Mouse (Mus musculus): Measurements from ENCODE around the gene Serpina1f. TPM values are rescaled to one million over a fixed set of nuclear protein-coding genes. Genes with fewer than 3 reads are reported as not detected.
A peak's percentile ranks its signal among the peaks of the same experiment; 100 is the strongest.

Gene Serpina1f
- polyA plus RNA-seq, 1 experiment from 2014 or later: not detected

DNA sequence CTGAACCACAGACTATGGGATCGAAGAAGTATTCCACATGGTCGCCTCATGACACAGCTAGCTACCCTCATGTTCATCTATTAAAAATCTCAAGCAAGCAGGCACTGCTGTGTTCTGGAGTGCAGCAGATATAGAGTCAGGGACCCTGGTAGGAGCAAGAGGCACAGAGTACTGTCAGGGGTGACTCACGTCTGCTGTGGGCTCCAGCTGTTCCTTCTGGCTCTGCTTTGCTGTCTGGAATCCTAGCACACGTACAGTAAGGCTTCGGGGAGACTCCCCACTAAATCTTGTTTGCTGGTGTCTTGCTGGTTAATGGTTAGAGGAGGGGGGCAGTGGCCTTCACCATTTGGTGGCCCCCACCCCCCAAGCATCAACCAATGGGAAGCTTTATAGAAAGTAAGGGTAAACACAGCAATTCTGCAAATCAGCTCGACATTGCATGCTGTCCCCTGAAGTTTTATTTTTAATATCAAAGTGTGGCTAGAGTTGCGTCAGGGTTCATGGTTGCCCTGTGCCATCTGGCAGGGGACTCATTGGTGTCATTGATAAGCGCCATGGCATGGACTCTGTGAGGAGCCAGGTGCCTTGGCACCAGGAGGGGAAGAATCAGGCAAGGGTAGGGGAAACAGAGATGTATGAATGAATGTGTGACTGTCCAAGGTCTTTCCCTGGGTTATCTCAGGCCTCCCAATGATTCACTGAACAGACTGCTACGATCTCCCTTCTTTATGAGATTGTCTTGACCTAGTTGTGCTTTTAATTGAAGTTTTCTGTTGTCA, 38.3 kb downstream of the Serpina1f start, which contains the start of gene Serpina6:
Gene Serpina6 (minus strand): TSS at position 365 of the 779 bp plus-strand sequence.
- WGBS: 85% methylated on average over 9 of the region's 9 CpGs
- Histone ChIP-seq H3K27me3 (ENCODE audit: control insufficient read depth, insufficient read depth, low read length) (no peaks in the 10 kb centered on the region), H3K4me2 (replicated peaks; ENCODE audit: low read depth, low read length) (no peak within 1 kb of the TSS), H3K27ac (ENCODE audit: low read depth, low read length) (no peak within 1 kb of the TSS), H3K36me3 (ENCODE audit: control insufficient read depth, insufficient read depth, low read length) (no peaks in the 10 kb centered on the region), H3K9ac (ENCODE audit: low read depth, low read length) (no peak within 1 kb of the TSS), H3K9me3 (ENCODE audit: control insufficient read depth, low read length) (no peaks in the 10 kb centered on the region), H3K4me3 (ENCODE audit: low read depth, low read length) (no peak within 1 kb of the TSS), H3K4me1 (replicated peaks; ENCODE audit: control insufficient read depth, insufficient read depth, low read length) (no peaks in the 10 kb centered on the region)
- DNase-seq (ENCODE audit: low spot score) (no peak), ATAC-seq (ENCODE audit: low FRiP score) (no peak)

GRCm38 (mm10) chr12:103655123-103656044, 39.9 kb downstream of the Serpina1f start:
- Histone ChIP-seq H3K4me3 (ENCODE audit: low read depth, low read length) (no peak overlapping the region), H3K9ac (ENCODE audit: low read depth, low read length) (no peak overlapping the region), H3K27me3 (ENCODE audit: control insufficient read depth, insufficient read depth, low read length) (no peaks in the 10 kb centered on the region), H3K9me3 (ENCODE audit: control insufficient read depth, low read length) (no peaks in the 10 kb centered on the region), H3K4me2 (replicated peaks; ENCODE audit: low read depth, low read length) (no peak overlapping the region), H3K36me3 (ENCODE audit: control insufficient read depth, insufficient read depth, low read length) (no peaks in the 10 kb centered on the region), H3K4me1 (replicated peaks; ENCODE audit: control insufficient read depth, insufficient read depth, low read length) (no peaks in the 10 kb centered on the region), H3K27ac (ENCODE audit: low read depth, low read length) (no peak overlapping the region)
- 89% methylated on average over 7 of the region's 7 CpGs for WGBS
- no peak for DNase-seq (ENCODE audit: low spot score)
- no peak for ATAC-seq (ENCODE audit: low FRiP score)

DNA sequence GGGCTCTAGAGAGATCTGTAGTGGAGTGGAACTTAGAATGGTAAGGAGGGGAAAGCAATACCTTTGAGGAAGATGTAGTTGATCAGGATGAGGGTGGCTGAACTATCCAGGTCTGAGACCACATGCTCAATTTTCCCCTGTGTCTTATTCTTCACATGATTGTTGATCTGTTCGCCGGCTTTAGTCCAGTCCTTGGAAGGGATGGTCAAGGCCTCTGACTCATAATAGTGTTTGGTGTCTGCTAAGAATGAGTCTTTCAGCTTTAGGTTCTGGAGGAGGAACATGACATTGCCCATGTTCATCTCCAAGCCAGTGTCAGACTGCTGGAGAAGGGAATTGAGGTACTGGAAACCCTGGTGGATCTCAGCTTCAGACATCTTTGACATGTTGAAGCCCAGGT, 41.5 kb downstream of the Serpina1f start:
- Histone ChIP-seq H3K4me2 (replicated peaks; ENCODE audit: low read depth, low read length) (no peak overlapping the region), H3K27ac (ENCODE audit: low read depth, low read length) (no peak overlapping the region), H3K36me3 (ENCODE audit: control insufficient read depth, insufficient read depth, low read length) (no peaks in the 10 kb centered on the region), H3K4me3 (ENCODE audit: low read depth, low read length) (no peak overlapping the region), H3K27me3 (ENCODE audit: control insufficient read depth, insufficient read depth, low read length) (no peaks in the 10 kb centered on the region), H3K9ac (ENCODE audit: low read depth, low read length) (no peak overlapping the region), H3K9me3 (ENCODE audit: control insufficient read depth, low read length) (no peaks in the 10 kb centered on the region), H3K4me1 (replicated peaks; ENCODE audit: control insufficient read depth, insufficient read depth, low read length) (no peaks in the 10 kb centered on the region)
- no peak for ATAC-seq (ENCODE audit: low FRiP score)
- WGBS: 97% methylated on average over 2 of the region's 2 CpGs
- no peak for DNase-seq (ENCODE audit: low spot score)

- WGBS: 84% methylated on average over 2 of the region's 2 CpGs
- H3K9me3 ChIP-seq (ENCODE audit: control insufficient read depth, low read length): no peaks in the 10 kb centered on the region
- no peaks in the 10 kb centered on the region for H3K27me3 ChIP-seq (ENCODE audit: control insufficient read depth, insufficient read depth, low read length)
- no peaks in the 10 kb centered on the region for H3K4me1 ChIP-seq (replicated peaks; ENCODE audit: control insufficient read depth, insufficient read depth, low read length)
- no peaks in the 10 kb centered on the region for H3K36me3 ChIP-seq (ENCODE audit: control insufficient read depth, insufficient read depth, low read length)
- no peak overlapping the region for H3K9ac ChIP-seq (ENCODE audit: low read depth, low read length)
- ATAC-seq (ENCODE audit: low FRiP score) (no peak), DNase-seq (ENCODE audit: low spot score) (no peak)
- H3K4me3 ChIP-seq (ENCODE audit: low read depth, low read length): no peak overlapping the region
- H3K4me2 ChIP-seq (replicated peaks; ENCODE audit: low read depth, low read length): no peak overlapping the region
- H3K27ac ChIP-seq (ENCODE audit: low read depth, low read length): no peak overlapping the region
These were observed 49.0 kb downstream of the Serpina1f start for GRCm38 (mm10) chr12:103646314-103646713.

- Histone ChIP-seq H3K4me3 (ENCODE audit: low read depth, low read length) (no peak overlapping the region), H3K9me3 (ENCODE audit: control insufficient read depth, low read length) (no peaks in the 10 kb centered on the region), H3K27me3 (ENCODE audit: control insufficient read depth, insufficient read depth, low read length) (no peaks in the 10 kb centered on the region), H3K4me1 (replicated peaks; ENCODE audit: control insufficient read depth, insufficient read depth, low read length) (no peaks in the 10 kb centered on the region), H3K4me2 (replicated peaks; ENCODE audit: low read depth, low read length) (no peak overlapping the region), H3K36me3 (ENCODE audit: control insufficient read depth, insufficient read depth, low read length) (no peaks in the 10 kb centered on the region), H3K27ac (ENCODE audit: low read depth, low read length) (no peak overlapping the region), H3K9ac (ENCODE audit: low read depth, low read length) (no peak overlapping the region)
- DNase-seq (ENCODE audit: low spot score) (no peak), ATAC-seq (ENCODE audit: low FRiP score) (no peak)
- WGBS: 35% methylated on average over 5 of the region's 5 CpGs
These were observed 50.7 kb downstream of the Serpina1f start for GRCm38 (mm10) chr12:103644601-103645000.

- ATAC-seq (ENCODE audit: low FRiP score) (no peak), DNase-seq (ENCODE audit: low spot score) (no peak)
- H3K36me3 ChIP-seq (ENCODE audit: control insufficient read depth, insufficient read depth, low read length): no peaks in the 10 kb centered on the region
- H3K4me1 ChIP-seq (replicated peaks; ENCODE audit: control insufficient read depth, insufficient read depth, low read length): no peaks in the 10 kb centered on the region
- no peaks in the 10 kb centered on the region for H3K9me3 ChIP-seq (ENCODE audit: control insufficient read depth, low read length)
- H3K27ac ChIP-seq (ENCODE audit: low read depth, low read length): no peak overlapping the region
- H3K4me2 ChIP-seq (replicated peaks; ENCODE audit: low read depth, low read length): no peak overlapping the region
- no peaks in the 10 kb centered on the region for H3K27me3 ChIP-seq (ENCODE audit: control insufficient read depth, insufficient read depth, low read length)
- H3K9ac ChIP-seq (ENCODE audit: low read depth, low read length): no peak overlapping the region
- WGBS: 80% methylated on average over 3 of the region's 3 CpGs
- H3K4me3 ChIP-seq (ENCODE audit: low read depth, low read length): no peak overlapping the region
These were observed 51.5 kb downstream of the Serpina1f start for GRCm38 (mm10) chr12:103643818-103644217.

- ATAC-seq (ENCODE audit: low FRiP score): peak; percentile 51; the same call in 1 of the 2 replicates
- no peaks in the 10 kb centered on the region for H3K36me3 ChIP-seq (ENCODE audit: control insufficient read depth, insufficient read depth, low read length)
- 2% methylated on average over 2 of the region's 2 CpGs for WGBS
- peak; percentile 90 for DNase-seq (ENCODE audit: low spot score)
- H3K9me3 ChIP-seq (ENCODE audit: control insufficient read depth, low read length): no peaks in the 10 kb centered on the region
- no peak overlapping the region for H3K27ac ChIP-seq (ENCODE audit: low read depth, low read length)
- no peak overlapping the region for H3K4me2 ChIP-seq (replicated peaks; ENCODE audit: low read depth, low read length)
- no peaks in the 10 kb centered on the region for H3K4me1 ChIP-seq (replicated peaks; ENCODE audit: control insufficient read depth, insufficient read depth, low read length)
- no peak overlapping the region for H3K9ac ChIP-seq (ENCODE audit: low read depth, low read length)
- H3K4me3 ChIP-seq (ENCODE audit: low read depth, low read length): no peak overlapping the region
- no peaks in the 10 kb centered on the region for H3K27me3 ChIP-seq (ENCODE audit: control insufficient read depth, insufficient read depth, low read length)
These were observed 52.0 kb downstream of the Serpina1f start for GRCm38 (mm10) chr12:103643336-103643735.

Measured in hindbrain, embryonic 11.5 days (tissue).